Mouse (Mus musculus): ENCODE results near the gene Cysltr2.

DNA sequence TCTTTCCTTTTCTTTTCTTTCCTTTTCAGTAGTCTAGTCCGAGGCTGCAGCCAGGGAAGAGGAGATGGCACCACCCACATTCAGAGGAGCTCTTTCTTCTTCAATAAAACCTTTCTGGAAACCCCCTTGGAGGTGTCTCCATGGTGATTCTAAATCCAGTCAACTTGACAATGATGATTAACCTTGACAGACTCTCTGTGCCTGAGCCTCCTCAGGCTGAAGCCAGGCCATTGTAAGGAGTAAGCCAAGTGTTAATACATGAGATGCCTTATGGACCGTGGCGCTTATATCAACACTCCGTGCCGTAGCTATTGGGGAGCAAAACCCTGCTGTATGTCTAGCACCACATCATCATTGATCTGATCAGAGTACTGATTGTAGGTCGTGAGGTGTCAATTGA is 50.8 kb downstream of the Cysltr2 start:
- no peak for TF ChIP-seq CTCF (IDR thresholded peaks at IDR 0.05; ENCODE audit: low read depth, low read length)
- TF ChIP-seq POLR2A (IDR thresholded peaks at IDR 0.05; ENCODE audit: insufficient read depth, low read length) = no peak
